Mouse (Mus musculus) limb, embryonic 10.5 days (tissue): ENCODE data around the gene Rad23a. TPM values are rescaled to one million over a fixed set of nuclear protein-coding genes. Genes with fewer than 3 reads are reported as not detected.
A peak's percentile ranks its signal among the peaks of the same experiment; 100 is the strongest.

Source experiments
- DNase-seq: peaks from one replicate; pipeline ENCODE4 v3.0.0-alpha.2; 2017; ENCODE audit warnings: low spot score
- H3K27ac ChIP-seq: fragments of 300-500 bp; sonication (generic); 2 replicates; pipeline ENCODE4 v1.5.1; 2016; ENCODE audit warnings: mild to moderate bottlenecking
- H3K27me3 ChIP-seq: fragments of 300-500 bp; sonication (generic); 2 replicates; pipeline ENCODE4 v1.6.1; 2016; ENCODE audit warnings: low read depth, mild to moderate bottlenecking; ENCODE audit not compliant: poor library complexity, severe bottlenecking
- H3K36me3 ChIP-seq: fragments of 300-500 bp; sonication (generic); 2 replicates; pipeline ENCODE4 v1.6.1; 2016; ENCODE audit warnings: mild to moderate bottlenecking, moderate library complexity
- H3K4me1 ChIP-seq: fragments of 300-500 bp; sonication (generic); 2 replicates; pipeline ENCODE4 v1.6.1; 2016
- H3K4me3 ChIP-seq: fragments of 300-500 bp; sonication (generic); 2 replicates; pipeline ENCODE4 v1.5.1; 2016; ENCODE audit warnings: mild to moderate bottlenecking, moderate library complexity
- H3K9me3 ChIP-seq: fragments of 300-500 bp; sonication (generic); replicated peaks from 2 replicates; pipeline ENCODE4 v1.6.1; 2016; ENCODE audit warnings: mild to moderate bottlenecking
- WGBS: fragments of 180-500 bp; shearing (Covaris S2); methylation state at CpG from one replicate; pipeline ENCODE4 v1.1.7; 2016; 5-methylcytosine and 5-hydroxymethylcytosine counted together
- polyA plus RNA-seq: library from polyadenylated mRNA; unstranded; fragments of >200 nt; fragmentation: Nextera tagmentation; extraction: Ambion mirVana; gene quantifications from 2 replicates; pipeline ENCODE4 v1.2.1, GENCODE M21; 2016

Rad23a gene
- polyA plus RNA-seq, 1 experiment from 2014 or later, result 119 TPM

DNA sequence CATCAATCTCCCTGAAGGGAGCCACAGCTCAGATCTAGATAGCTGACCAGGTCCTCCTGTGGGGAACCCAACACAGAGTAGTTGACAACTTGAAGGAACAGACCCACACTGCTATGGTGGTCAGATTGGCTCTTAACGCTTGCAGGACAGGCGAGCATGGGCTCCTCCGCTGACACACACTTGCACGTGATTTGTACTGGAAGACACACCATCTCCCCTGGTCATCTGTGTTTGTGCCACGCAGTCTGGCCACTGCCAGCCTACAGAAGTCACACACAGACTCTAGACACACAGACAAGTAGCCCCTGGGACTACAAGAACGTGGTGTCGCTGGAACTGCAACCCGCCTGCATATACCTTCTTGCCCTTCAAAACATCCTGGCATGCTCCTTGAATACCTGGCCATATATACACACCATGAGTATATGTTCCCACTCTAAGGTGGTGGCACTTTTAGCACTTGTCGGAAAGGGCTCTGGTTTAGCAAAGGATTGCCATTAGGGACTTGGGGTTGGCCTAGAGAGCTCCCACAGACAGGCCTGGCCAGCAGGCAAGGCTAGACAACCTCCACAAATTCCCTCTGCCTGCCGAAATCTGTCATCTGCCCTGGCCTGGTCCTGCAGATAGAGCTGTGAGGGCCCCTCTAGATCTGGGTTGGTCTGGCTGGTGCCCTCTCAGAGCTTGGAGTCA is 41.9 kb downstream of the Rad23a start:
- H3K27ac ChIP-seq, result peak overlapping the region; percentile 82
- no peak for DNase-seq
- peak overlapping the region; percentile 59 for H3K4me3 ChIP-seq
- peaks cover 97% of the 10 kb centered on the region for H3K27me3 ChIP-seq
- H3K9me3 ChIP-seq, result no peaks in the 10 kb centered on the region
- WGBS, result 33% methylated on average over 10 of the region's 10 CpGs
- H3K4me1 ChIP-seq, result peaks cover 31% of the 10 kb centered on the region
- no peaks in the 10 kb centered on the region for H3K36me3 ChIP-seq

DNA sequence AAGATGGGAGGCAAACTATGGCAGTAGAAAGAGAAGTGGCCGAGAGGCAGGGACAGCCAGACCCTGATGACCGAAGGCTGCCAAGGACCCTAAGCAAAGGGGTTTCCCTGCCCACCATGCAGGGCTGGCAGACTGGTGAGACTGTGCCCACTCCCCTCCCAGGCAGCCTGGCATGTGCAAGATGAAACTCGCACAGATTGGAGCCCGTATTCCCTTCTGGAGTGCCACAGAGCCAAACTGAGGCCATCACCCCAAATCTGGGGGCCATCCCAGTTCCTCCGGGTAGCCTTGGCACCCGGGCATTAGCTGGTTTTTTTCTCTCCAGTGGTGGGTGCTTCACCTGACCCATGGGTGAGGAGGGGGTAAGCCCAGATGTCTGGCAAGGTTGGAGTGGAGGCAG is 42.5 kb downstream of the Rad23a start:
- 72% methylated on average over 6 of the region's 6 CpGs for WGBS
- peaks cover 26% of the 10 kb centered on the region for H3K4me1 ChIP-seq

DNA sequence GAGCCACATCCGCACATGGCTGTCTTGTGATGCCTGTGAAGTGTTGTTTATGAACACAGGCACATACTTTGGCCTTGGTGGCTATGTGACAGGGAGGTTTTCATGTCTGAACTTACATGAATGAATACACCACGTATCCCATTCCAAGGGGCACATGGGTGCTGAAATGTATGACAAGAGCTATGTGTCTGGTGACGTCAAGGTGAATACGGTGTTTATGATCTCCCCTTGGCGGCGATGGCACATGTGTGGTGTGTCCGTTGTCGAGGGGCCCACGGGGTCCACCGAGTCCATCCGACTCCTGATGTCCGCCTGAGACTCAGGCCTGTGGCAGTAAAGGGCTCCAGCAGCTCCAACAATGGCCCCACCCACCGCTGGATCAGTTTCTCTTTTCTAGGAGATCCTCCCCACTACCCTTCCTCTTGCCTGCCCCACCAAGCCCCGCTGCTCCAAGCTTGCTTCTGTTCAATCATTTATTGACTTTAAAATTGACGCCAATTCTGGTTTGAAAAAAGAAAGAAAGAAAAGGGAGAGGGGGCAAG is 43.1 kb downstream of the Rad23a start:
- DNase-seq, result no peak
- Histone ChIP-seq H3K4me3 (no peak overlapping the region), H3K27ac (no peak overlapping the region), H3K9me3 (no peaks in the 10 kb centered on the region), H3K27me3 (peaks cover 97% of the 10 kb centered on the region), H3K4me1 (peaks cover 24% of the 10 kb centered on the region), H3K36me3 (no peaks in the 10 kb centered on the region)
- WGBS, result 71% methylated on average over 15 of the region's 15 CpGs

More for the DNA sequence above, 42.5 kb downstream of the Rad23a start:
- Histone ChIP-seq H3K9me3 (no peaks in the 10 kb centered on the region), H3K27me3 (peaks cover 97% of the 10 kb centered on the region), H3K27ac (no peak overlapping the region), H3K36me3 (no peaks in the 10 kb centered on the region), H3K4me3 (no peak overlapping the region)
- no peak for DNase-seq

DNA sequence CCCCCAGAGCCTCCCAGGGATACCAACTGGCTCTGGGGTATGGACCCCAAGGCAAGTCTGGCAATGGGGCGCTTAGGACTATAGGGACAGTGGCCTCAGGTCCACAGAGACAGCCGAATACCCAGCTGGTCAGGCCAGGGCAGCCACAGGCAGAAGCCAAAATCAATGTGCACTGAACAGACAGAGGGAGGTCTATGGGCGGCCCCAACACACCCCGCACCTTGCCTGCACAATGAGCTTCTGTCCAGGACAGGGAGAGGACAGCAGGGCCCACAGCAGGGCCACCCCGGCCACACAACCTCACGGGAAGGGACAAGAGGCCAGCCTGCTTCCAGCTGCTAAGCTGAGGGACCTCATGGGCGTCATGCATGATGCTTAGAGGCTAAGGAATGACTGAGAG is 46.0 kb downstream of the Rad23a start:
- 50% methylated on average over 7 of the region's 7 CpGs for WGBS
- H3K4me1 ChIP-seq, result peaks cover 19% of the 10 kb centered on the region
- H3K27ac ChIP-seq, result no peak overlapping the region
- H3K4me3 ChIP-seq, result no peak overlapping the region
- DNase-seq, result no peak
- no peaks in the 10 kb centered on the region for H3K9me3 ChIP-seq
- H3K27me3 ChIP-seq, result peaks cover 100% of the 10 kb centered on the region
- H3K36me3 ChIP-seq, result no peaks in the 10 kb centered on the region

DNA sequence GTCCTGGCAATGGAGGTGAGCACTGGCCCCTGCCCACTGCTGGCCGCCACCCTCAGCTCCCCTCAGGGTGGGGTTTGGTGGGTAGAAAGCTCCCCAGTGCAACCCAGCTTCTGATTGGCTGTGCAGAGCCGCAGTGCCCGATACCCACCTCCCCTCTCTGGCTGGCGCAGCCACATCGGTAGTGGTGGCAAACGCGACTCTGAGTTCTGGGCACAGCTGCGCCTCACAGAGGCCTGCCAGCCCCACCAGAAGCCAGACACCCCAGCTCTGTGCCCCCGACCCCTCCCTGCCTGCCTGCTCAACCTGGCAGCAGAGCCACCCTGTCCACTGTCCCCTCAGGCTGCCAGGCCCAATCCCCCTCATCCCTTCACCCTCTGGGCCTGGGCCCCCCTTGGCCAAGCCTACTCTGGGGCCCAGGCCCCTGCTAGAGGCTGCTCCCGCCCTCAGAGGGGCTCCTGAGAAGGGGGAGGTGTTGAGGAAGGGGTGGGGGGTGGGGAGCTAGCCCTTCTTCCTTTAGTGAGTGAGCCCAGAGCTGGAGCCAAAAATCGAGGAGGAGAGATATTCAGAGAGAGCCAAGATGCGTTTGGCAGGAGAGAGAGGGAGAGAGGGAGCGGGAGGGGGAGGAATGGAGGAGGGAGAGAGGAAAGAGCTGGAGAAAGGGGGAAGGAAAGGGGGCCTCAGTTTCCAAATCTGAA is 46.5 kb downstream of the Rad23a start:
- no peak for DNase-seq
- 0 out of 2 replicates have a peak overlapping the region, but pooled peaks have one; percentile 34 for H3K27ac ChIP-seq
- 58% methylated on average over 13 of the region's 13 CpGs for WGBS

DNA sequence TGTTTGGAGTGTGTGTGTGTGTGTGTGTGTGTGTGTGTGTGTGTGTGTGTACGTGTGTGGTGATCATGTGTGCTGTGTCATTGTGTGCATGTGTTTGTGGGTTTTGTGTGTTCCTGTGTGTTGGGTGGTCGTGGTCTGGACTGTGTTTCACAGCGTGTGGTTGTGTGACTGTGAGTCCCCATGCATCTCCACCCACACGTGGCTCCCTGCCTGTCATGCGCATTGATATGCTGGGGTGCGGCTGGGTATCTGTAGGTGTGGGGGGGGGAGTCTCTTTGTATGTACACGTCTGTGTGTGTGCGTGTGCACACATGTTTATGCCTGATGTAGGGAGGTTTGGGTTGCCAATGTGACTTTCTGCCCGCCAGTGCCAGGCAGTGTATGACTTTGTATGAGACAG is 47.3 kb downstream of the Rad23a start:
- Histone ChIP-seq H3K4me1 (peaks cover 11% of the 10 kb centered on the region), H3K4me3 (no peak overlapping the region), H3K9me3 (no peaks in the 10 kb centered on the region), H3K27ac (no peak overlapping the region), H3K36me3 (no peaks in the 10 kb centered on the region), H3K27me3 (peaks cover 100% of the 10 kb centered on the region)
- DNase-seq, result no peak
- WGBS, result 82% methylated on average over 9 of the region's 9 CpGs

More for the DNA sequence above, 46.5 kb downstream of the Rad23a start:
- H3K4me1 ChIP-seq, result peaks cover 13% of the 10 kb centered on the region
- H3K9me3 ChIP-seq, result no peaks in the 10 kb centered on the region
- H3K4me3 ChIP-seq, result no peak overlapping the region
- no peaks in the 10 kb centered on the region for H3K36me3 ChIP-seq
- H3K27me3 ChIP-seq, result peaks cover 100% of the 10 kb centered on the region

DNA sequence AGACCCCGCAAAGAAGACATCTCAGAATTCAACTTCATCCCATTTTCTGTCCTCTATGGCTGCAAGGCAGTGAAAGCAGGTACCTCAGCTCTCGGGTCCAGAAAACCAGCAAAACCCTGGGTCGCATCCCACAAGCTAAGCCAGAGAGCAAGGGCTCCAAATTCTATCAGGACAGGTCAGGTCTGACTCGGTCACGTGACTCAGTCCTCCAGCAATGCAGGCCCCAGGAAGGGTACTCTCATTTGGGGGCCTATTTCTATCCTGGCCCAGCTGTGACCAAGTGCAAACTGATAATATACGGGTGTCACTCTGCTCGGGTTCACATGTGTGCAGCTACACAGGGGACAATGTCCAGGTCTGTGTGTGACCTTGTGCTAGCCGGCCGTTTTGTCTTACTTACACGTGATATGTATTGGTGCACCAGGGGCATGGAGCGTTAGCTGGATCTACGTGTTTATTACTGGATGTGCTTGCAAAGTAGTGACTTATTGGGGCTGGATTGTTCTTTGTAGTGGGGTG is 48.0 kb downstream of the Rad23a start:
- H3K36me3 ChIP-seq, result no peaks in the 10 kb centered on the region
- whole genome bisulfite sequencing, result 77% methylated on average over 12 of the region's 12 CpGs
- peaks cover 100% of the 10 kb centered on the region for H3K27me3 ChIP-seq
- peaks cover 11% of the 10 kb centered on the region for H3K4me1 ChIP-seq
- no peak overlapping the region for H3K4me3 ChIP-seq
- DNase-seq, result no peak
- no peaks in the 10 kb centered on the region for H3K9me3 ChIP-seq
- no peak overlapping the region for H3K27ac ChIP-seq

DNA sequence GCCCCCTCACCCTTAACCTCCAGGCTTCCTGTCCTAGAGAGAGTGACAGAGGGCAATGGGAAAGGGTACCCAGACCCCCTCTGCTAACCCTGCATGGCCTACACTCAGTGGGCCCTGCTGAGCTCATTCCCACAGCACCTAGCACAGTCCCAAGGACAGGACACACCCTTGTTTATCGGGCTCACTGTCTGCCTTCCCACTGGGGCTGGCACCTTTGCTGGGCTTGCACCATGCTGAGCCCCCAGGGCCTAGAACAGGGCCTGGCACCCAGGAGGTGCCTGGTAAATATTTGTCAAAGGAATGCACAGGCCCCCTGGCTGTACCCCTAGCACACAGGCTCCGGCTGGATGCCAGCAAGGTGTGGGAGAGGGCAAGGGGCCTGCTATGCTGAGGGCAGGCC is 49.9 kb downstream of the Rad23a start:
- WGBS, result 75% methylated on average over 2 of the region's 2 CpGs
- no peak overlapping the region for H3K27ac ChIP-seq
- no peaks in the 10 kb centered on the region for H3K36me3 ChIP-seq
- no peak for DNase-seq
- no peaks in the 10 kb centered on the region for H3K9me3 ChIP-seq
- peaks cover 100% of the 10 kb centered on the region for H3K27me3 ChIP-seq
- peaks cover 23% of the 10 kb centered on the region for H3K4me1 ChIP-seq
- H3K4me3 ChIP-seq, result no peak overlapping the region

DNA sequence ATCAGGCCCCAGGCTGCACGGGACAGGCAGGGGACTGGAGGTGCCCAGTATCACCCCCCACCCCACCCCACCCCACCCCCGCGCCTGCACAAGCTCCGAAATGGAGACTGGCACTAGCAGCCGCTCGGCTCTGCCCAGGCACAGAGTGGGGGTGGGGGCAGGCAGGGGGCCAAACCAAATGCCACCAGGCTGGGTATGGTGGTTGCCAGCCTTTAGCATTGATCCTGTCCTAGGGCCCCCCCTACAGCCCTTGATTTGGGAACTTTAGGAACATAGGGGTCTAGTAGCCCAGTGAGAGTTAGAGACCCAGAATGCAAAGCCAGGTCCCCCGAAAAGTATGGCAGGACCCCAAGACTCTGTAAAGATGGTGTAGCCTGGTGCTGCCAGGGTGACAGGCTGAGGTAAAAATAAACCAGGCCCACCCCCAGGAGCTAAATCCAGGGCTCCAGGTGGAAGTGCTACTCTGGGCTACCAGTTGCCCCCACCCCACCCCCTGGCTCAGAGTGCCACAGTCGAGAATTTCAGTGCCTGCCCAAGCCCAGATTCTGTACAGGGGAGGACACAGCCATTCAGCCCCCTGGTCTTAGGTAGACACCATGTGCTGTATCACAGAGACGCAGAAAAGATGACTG is 50.5 kb downstream of the Rad23a start:
- H3K4me1 ChIP-seq, result peaks cover 29% of the 10 kb centered on the region
- DNase-seq, result no peak

DNA sequence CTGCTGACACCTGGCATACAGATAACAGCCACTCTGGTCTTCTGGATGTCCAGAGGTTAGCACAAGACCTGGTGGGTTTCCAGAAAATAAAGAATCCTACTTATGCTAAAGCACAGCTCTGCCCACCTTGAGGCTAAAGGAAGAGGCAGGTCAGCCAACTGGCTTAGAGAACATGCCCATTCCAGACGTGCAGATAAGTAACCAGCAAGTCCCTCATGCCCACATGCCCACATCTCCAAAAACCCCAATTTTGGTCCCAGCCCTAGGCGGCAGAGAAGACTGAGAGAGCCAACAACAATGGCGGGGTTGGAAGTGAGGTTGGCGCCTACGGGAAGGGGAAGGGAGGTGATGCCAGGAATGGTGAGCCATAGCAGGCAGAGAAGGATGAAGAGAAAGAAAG is 51.1 kb downstream of the Rad23a start:
- 51% methylated on average over 5 of the region's 5 CpGs for WGBS
- H3K27me3 ChIP-seq, result peaks cover 100% of the 10 kb centered on the region
- H3K4me3 ChIP-seq, result no peak overlapping the region
- H3K36me3 ChIP-seq, result no peaks in the 10 kb centered on the region
- peaks cover 34% of the 10 kb centered on the region for H3K4me1 ChIP-seq
- no peaks in the 10 kb centered on the region for H3K9me3 ChIP-seq
- DNase-seq, result no peak
- H3K27ac ChIP-seq, result no peak overlapping the region

More for the DNA sequence above, 50.5 kb downstream of the Rad23a start:
- H3K27me3 ChIP-seq, result peaks cover 100% of the 10 kb centered on the region
- H3K27ac ChIP-seq, result no peak overlapping the region
- no peaks in the 10 kb centered on the region for H3K9me3 ChIP-seq
- 82% methylated on average over 9 of the region's 9 CpGs for WGBS
- no peaks in the 10 kb centered on the region for H3K36me3 ChIP-seq
- H3K4me3 ChIP-seq, result no peak overlapping the region

DNA sequence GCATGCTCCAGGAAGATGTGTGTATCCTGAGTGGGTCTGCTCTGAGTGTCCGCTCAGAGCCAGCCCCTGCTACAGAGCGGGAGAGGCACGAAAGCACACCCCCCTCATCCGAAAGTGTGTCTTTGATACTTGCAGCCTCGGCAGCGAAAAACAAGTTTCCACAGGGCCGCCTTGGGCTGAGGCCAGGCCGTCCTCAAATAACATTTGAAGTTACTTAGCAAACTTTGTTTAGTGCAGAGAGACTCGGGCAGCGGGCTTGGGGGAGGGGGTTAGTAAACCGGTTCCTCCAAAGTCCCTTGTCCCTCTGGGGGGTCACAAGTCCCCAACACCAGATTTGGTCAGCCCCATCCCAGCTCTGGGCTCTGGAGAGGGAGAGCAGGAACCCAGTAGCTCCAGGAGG is 51.6 kb downstream of the Rad23a start:
- Histone ChIP-seq H3K36me3 (no peaks in the 10 kb centered on the region), H3K4me3 (no peak overlapping the region), H3K9me3 (no peaks in the 10 kb centered on the region), H3K4me1 (peaks cover 34% of the 10 kb centered on the region), H3K27ac (no peak overlapping the region), H3K27me3 (peaks cover 100% of the 10 kb centered on the region)
- WGBS, result 13% methylated on average over 11 of the region's 11 CpGs
- no peak for DNase-seq

DNA sequence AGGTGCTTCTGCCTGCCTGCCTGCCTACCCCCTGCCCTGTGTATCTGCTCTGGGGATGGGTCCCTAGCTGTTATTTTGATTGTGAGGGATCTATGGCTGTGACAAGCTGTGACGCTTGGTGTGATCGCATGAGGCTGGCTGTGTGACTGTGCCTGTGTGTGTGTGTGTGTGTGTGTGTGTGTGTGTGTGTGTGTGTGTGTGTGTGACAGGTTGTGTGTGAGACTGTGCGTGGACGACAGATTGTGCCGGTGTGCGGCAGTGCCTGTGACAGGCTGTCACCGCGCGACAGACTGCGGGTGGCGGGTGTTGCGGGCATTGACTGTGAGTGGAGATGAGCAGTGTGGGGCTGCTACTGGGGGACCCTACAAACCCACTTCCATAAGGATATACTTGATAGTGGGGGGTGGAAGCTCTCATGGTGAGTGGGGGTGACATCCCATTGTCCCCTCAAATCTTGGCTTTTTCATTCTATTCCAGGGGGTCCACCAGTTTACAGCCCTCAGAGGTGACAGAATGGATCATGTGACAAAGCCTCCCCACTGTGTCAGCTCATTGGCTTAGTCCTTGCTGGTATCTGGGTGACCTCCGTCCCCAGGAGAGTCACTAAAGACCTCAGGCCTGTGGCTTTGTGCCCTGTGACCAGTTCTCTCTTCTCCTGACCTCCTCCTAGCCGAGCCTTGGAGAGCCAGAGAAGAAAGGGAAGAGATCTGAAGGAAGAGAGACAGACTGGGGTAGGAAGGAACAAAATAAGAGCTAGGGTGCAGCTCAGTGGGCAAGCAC is 52.8 kb downstream of the Rad23a start:
- DNase-seq, result no peak
- H3K36me3 ChIP-seq, result no peaks in the 10 kb centered on the region
- H3K27ac ChIP-seq, result no peak overlapping the region
- no peak overlapping the region for H3K4me3 ChIP-seq
- no peaks in the 10 kb centered on the region for H3K9me3 ChIP-seq
- peaks cover 32% of the 10 kb centered on the region for H3K4me1 ChIP-seq
- 6% methylated on average over 14 of the region's 14 CpGs for WGBS
- peaks cover 100% of the 10 kb centered on the region for H3K27me3 ChIP-seq
